Mouse (Mus musculus) granulocyte monocyte progenitor cell, adult 5-6 weeks (primary cell): ENCODE data around the gene Tex21. TPM values are rescaled to one million over a fixed set of nuclear protein-coding genes. Genes with fewer than 3 reads are reported as not detected.

Source experiments
- ATAC-seq: replicated peaks from 2 replicates; pipeline ENCODE4 v1.8.0; 2016; ENCODE audit warnings: mild to moderate bottlenecking, moderate TSS enrichment, inconsistent platforms; ENCODE audit not compliant: poor library complexity, severe bottlenecking
- total RNA-seq, 2 experiments: library from RNA; stranded (forward) in 1 of 2; stranded (reverse) in 1 of 2; fragments of 200-712, 200-1000 nt in 1 of 2; fragments of >200 nt in 1 of 2; fragmentation: Nextera tagmentation in 1 of 2; gene quantifications; 2 replicates each; pipeline ENCODE4 v1.2.3; 2014 to 2017

Gene Tex21
- total RNA-seq (2014; fragmentation: Nextera tagmentation) = not detected in 2 replicates
- not detected in 2 replicates for total RNA-seq (2017)

- ATAC-seq = no peak
Observed at GRCm38 (mm10) chr12:76246646-76247045, at the start of gene Tex21. Tex21 (minus strand) TSS chr12:76246746.

- ATAC-seq = peak; percentile 40
Observed at GRCm38 (mm10) chr12:76293192-76293591, 46.6 kb upstream of the Tex21 start.

GRCm38 (mm10) chr12:76290271-76290670 is 43.7 kb upstream of the Tex21 start:
- ATAC-seq = peak; percentile 40; the same call in 1 of the 2 replicates

GRCm38 (mm10) chr12:76289428-76289827 is 42.9 kb upstream of the Tex21 start:
- no peak for ATAC-seq

- ATAC-seq = no peak
Observed at GRCm38 (mm10) chr12:76288494-76288893, 41.9 kb upstream of the Tex21 start.

GRCm38 (mm10) chr12:76287986-76288385 is 41.4 kb upstream of the Tex21 start:
- no peak for ATAC-seq

GRCm38 (mm10) chr12:76285418-76285817 is 38.9 kb upstream of the Tex21 start:
- ATAC-seq = no peak

- ATAC-seq = no peak
Observed at GRCm38 (mm10) chr12:76282532-76283173, 36.1 kb upstream of the Tex21 start.

- ATAC-seq = no peak
Observed at GRCm38 (mm10) chr12:76282132-76282531, 35.6 kb upstream of the Tex21 start.

GRCm38 (mm10) chr12:76281111-76281660 is 34.6 kb upstream of the Tex21 start:
- no peak for ATAC-seq

GRCm38 (mm10) chr12:76280556-76280955 is 34.0 kb upstream of the Tex21 start:
- no peak for ATAC-seq

GRCm38 (mm10) chr12:76278209-76278608 is 31.7 kb upstream of the Tex21 start:
- no peak for ATAC-seq

- ATAC-seq = peak; percentile 89
Observed at GRCm38 (mm10) chr12:76272610-76273524, 26.3 kb upstream of the Tex21 start.

GRCm38 (mm10) chr12:76271516-76271915 is 25.0 kb upstream of the Tex21 start:
- ATAC-seq = no peak

GRCm38 (mm10) chr12:76269196-76269595 is 22.6 kb upstream of the Tex21 start:
- no peak for ATAC-seq

GRCm38 (mm10) chr12:76268686-76269085 is 22.1 kb upstream of the Tex21 start:
- ATAC-seq = no peak

- peak; percentile 83 for ATAC-seq
Observed at GRCm38 (mm10) chr12:76266875-76267274, 20.3 kb upstream of the Tex21 start.

- peak; percentile 66; the same call in 1 of the 2 replicates for ATAC-seq
Observed at GRCm38 (mm10) chr12:76265001-76265400, 18.5 kb upstream of the Tex21 start.

GRCm38 (mm10) chr12:76264325-76264965 is 17.9 kb upstream of the Tex21 start:
- ATAC-seq = 0 out of 2 replicates have a peak, but pooled peaks have one; percentile 33

GRCm38 (mm10) chr12:76263876-76264275 is 17.3 kb upstream of the Tex21 start:
- no peak for ATAC-seq
